Mouse (Mus musculus): ENCODE data around the gene Hrc.

Hrc gene

DNA sequence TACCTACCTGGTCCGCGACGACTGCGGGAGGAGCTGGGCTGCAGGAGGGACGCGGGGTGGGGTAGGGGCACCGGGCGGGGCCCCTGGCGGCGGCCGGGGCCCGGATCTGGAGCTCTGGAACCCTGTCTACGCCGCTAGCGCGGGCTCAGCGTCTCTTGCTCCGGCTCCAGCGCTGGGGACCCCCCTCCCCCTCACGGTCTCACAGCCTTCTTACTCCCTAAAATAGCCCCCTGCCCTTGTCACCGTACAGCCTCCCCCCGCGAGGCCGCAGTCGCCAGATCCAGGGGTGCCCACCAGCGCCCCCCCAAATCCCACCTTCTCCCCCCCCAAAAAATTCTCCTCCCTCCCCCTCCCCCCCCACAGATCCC, 31.5 kb downstream of the Hrc start, which contains the start of gene Ppfia3:
Gene Ppfia3, minus strand, starts transcription at position 368 of the 368 bp plus-strand sequence.
- DNase-seq (ENCODE audit: low spot score): no peak

DNA sequence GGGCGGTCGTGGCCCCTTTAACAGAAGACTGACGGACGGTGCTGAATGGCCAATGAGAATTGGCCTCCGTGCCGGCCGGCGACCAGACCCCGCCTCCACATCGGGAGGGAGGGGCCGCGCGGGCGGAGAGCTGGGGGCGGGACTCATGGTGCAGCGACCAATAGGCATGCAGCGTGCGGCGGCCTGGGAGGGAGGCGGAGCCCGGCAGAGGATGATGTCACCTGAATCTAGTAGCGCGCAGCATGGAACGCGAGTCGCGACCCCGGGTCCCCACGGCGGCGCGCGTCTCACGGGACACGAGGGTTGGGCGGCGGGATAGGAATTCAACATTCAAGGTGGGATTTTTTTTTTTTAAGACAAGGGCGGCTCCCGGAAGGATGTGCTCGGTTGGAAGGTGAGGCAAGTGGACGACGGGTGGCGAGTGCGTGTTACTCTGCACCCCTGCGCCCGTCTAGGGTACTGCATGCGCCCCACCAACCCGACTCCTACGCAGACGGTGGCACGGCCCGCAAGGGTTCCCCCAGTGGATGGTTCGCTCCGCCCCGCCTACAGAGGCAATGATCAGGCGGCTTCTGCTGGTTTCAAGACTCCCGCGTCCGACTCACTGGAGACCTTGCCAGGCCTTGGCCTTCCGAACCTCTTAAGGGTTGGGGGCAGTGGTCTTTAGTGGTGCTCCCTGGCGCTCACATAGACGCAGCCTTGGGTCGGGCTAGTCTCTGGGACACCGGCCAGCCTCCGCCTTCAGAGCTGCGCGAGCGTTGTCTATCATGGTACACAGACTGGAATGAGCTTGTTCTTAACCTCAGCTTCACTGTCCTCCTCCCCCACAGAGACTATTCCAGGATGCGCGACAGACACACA, 32.2 kb downstream of the Hrc start:
- peak; percentile 99 for DNase-seq (ENCODE audit: low spot score)

DNA sequence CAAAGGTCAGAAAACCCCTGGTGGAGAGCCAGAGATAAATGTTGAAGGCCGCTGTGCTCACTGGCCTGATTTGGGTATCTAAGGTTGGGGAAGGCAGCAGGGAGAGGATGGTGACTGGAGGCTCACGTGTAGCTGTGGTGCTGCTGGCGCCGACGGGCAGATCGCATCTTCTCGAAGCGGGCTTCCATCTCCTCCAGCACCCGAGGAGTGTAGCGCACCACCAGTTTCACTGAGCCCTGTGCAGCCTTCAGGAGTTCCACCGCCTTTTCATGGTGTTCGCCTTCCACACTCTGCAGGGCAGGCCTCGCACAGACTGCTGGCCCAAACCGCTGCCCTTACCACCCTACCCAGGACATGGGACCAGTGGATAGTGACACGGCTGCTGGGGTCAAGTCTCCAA, 33.1 kb downstream of the Hrc start:
- no peak for DNase-seq (ENCODE audit: low spot score)

DNA sequence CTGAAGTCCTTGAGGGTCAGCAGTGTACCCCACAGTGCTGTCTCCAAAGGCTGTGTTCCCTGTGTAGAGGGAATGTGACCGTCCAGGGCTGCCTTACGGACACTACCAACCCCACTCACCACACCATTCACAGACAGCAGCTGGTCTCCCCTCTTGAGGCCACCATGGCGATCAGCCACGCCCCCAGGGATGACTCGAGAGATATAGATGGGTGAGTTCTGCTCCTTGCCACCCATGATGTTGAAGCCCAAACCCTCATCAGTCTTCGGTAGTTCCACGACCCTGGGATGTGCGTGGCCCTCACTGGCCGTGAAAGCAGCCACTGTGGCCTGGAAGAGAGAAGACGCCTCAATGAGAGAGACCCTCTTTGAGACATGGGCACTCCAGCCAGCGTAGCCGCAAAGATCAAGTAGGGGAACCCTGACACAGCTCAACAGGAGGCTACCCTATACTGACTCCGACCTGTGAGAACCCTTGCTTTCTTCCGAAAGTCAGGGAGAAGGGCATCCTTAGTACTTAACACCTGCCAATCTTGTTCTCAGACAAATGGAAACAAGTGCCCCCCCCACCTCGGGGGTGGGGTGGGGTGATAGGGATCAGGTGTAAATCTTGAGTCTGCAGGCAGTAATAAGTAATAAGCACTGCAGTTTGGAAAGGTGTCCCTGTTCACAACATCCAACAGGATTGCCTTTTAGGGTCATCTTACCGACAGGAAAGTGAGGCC, 34.1 kb downstream of the Hrc start:
- peak; percentile 52 for DNase-seq (ENCODE audit: low spot score)

DNA sequence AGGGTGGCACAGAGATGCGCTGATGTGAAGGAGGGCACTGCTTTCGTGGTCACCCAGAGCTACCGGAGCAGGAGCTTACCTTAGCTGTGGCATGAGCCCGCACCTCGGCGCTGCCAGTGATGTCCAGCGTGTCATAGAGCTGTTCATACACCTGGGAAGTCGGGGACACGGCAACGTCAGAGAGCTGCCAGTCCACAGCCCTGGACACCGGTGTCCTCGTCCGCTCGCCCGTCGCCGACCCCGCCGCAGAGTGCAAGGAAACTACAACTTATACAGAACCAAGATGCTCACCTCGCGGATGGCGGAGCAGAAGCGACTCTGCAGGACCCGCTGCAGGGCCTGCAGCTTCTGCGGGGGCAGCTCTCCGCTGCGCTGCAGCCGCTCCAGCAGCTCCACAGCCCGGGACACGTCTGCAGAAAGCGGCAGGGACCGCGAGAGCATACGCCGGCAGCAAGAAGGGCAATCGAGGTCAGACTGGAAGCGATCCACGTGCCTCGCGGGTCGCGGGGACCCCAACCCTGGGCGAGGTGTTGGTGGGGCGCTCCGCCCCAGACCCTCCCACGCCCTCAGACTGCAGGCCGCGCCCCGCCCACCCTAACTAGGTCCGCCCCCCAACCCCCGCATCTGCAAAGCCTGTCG, 34.9 kb downstream of the Hrc start:
- DNase-seq (ENCODE audit: low spot score): peak; percentile 37

DNA sequence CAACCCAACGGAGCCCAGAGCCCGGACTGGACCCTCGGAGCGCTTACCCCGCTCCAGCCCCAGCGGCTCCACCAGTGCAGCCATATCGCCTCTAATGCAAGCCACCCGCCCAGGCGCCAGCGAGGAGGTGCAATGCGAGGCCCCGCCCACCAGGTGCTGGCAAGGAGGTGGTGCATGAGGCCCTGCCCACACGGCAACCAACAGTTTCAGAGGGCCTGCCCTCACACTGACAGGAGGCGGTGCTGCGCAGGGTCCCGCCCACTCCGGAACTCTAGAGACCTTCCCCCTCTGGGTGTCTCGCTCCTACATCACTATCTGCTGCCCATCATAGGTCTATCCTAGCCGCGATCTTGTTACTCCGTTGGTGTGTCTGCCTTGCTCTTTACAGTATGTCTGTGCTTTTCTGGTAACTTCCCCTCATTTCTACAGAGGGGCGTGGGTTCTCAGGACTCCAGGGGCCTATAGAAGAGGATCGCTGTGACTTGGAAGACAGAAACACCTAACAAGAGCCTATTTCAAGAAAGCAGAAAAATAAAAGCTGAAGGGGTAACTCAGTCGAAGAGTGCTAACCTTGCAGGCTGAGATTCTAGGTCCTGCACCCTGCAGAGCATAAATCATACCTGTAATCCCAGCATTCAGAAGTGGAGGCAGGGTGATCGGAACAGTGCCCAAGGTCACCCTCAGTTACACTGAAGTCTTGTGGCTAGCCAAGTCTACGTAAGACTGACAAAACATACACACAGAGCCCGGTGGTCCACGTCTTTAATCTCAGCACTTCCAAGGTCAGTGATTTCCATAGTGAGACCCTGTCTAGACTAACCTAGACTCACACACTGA, 35.6 kb downstream of the Hrc start, which contains the start of gene Lin7b:
Gene Lin7b, minus strand, starts transcription at position 109 of the 837 bp plus-strand sequence.
- peak; percentile 95 for DNase-seq (ENCODE audit: low spot score)

DNA sequence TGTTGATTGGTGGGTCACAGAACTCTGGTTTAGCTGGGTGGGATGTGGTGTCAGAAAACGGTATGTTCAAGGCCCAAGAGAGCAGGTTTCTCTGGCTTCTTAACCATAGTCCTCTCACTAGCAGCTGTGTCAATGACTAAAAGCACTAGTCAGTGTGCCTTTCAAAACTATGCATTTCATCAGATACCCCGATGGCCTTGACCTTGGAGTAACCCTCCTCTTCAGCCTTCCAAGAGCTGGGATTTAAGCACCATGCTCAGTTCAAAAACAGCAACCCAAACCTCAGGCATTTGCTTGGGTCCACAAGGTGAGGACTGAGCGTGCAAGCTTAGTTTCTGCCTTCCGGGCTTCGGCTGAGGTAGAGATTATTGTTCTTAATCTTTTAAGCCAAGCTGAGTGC, 37.3 kb downstream of the Hrc start:
- DNase-seq (ENCODE audit: low spot score): no peak

DNA sequence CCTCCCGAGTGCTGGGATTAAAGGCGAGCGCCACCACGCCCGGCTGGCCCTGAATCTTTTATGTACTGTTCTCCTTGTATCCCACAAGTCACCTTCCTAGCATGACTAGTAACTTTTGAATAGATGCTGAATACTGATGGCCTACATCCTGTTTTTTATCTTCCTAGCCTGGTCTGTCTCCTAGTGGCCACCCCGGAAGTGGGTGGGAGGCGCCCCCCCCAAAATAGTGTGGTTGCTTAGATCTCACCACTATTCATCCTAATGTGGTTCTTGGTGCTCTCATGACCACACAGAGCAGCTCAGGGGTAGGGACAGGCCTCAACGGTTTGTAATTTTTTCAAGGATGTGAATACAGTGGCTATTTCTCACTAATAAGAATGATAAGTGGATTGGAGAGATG, 39.5 kb downstream of the Hrc start:
- no peak for DNase-seq (ENCODE audit: low spot score)

DNA sequence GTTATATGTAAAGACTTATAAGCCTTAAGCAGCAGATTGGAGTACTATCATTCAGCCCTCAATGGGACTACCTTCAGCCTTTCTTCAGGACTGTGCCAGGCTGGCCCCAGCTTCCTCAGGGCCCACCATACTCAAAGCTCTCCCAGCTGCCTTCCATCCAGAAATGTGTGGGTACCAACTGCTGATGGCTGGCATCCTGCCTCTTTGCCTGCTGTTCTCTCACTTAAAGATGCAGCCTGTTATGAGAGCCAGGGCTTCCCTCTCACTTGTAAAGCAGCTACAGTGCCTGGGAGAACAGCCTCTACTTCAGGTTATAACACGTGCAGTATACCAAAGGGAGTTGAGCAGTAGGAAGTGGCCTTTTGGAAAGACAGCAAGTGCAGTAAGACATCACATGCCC, 41.0 kb downstream of the Hrc start:
- DNase-seq (ENCODE audit: low spot score): no peak

DNA sequence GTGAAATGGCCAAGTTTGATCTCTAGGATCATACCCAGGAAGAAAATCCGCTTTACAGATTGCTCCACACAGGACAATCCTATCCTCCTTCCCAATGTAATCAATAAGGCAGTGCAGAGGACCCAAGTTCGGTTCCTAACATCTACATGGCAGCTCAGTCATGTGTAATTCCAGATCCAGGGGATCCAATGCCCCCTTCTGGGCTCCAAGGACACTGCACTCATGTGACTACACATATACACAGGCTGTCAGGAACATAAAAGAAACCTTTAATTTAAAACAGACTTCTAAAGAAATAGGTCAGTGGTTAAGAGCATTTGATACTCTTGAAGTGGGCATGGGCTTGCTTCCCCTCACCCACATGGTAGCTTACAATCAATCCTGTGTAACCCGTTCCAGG, 51.0 kb downstream of the Hrc start:
- no peak for DNase-seq (ENCODE audit: low spot score)
